Mouse (Mus musculus) CD4-positive, CD25-positive, alpha-beta regulatory T cell, adult 4 months (primary cell): ENCODE results near the gene Zfp385b. TPM values are rescaled to one million over a fixed set of nuclear protein-coding genes. Genes with fewer than 3 reads are reported as not detected.

Source experiments
- ATAC-seq: one replicate; pipeline ENCODE4 v1.8.0; 2017
- polyA plus RNA-seq, 2 experiments: library from polyadenylated mRNA; unstranded; fragments of 100-300 nt; shearing (Covaris generic); gene quantifications; one replicate each; pipeline ENCODE4 v1.2.1; 2017

The Zfp385b gene
- polyA plus RNA-seq, 2 experiments from 2014 or later: 0.28 TPM; not detected in 1

GRCm38 (mm10) chr2:77691174-77691573 lies 128.3 kb downstream of the Zfp385b start:
- ATAC-seq: no peak

GRCm38 (mm10) chr2:77690316-77690715 lies 129.1 kb downstream of the Zfp385b start:
- ATAC-seq: no peak

DNA sequence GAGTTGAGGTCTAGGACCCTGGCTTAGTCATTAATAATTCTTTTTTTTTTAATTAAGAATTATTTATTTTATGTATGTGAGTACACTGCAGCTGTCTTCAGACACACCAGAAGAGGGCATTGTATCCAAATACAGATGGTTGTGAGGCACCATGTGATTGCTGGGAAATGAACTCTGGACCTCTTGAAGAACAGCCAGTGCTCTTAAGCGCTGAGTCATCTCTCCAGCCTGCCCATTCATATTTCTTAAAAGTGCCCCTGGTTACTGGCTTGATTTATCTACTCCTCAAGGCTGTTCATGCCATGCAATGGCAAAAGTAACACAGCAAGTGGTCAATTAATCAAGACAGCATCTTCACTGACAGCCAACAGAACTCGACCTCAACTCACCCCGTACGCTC lies 130.8 kb downstream of the Zfp385b start:
- ATAC-seq: no peak

DNA sequence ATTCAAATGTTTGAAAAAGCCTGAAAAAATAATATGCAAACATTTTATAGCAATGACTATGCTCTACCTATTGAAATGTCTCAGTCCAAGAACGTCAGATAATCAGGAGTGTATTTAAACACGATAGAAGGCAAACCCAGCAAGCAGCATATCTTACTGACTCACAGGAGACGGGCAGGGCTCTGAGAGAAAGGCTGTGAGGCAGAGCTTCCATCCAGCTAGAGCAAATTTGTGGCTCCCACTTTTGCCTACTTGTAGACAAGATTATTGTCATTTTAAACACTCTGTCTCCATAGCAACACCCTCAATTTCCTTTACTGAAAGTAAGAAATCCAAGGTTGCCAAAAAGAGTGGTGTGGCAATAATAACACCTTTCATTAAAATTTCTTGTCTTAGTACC lies 135.4 kb downstream of the Zfp385b start:
- no peak for ATAC-seq

GRCm38 (mm10) chr2:77682205-77682604 lies 137.2 kb downstream of the Zfp385b start:
- ATAC-seq: no peak

DNA sequence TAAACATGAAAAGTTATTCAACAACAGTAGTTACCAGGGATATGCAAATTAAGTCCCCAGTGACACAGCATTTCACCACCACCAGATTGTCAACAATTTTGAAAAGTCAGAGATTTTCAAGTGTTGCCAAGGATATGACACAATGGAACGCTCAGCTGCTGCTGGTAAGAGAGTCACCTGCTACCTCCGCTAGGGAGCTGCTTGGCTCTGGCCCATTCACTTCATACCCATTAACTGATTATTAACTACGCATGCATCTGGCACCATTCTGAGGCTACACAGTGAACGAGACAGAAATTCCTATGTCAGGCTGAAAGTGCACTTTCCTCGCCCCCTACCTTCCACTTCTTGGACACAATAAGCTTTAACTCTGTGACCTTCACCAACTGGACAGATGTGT lies 137.7 kb downstream of the Zfp385b start:
- no peak for ATAC-seq

- no peak for ATAC-seq
Observed at GRCm38 (mm10) chr2:77673770-77674169, 145.7 kb downstream of the Zfp385b start.

- no peak for ATAC-seq
Observed at GRCm38 (mm10) chr2:77672215-77672905, 147.1 kb downstream of the Zfp385b start.

DNA sequence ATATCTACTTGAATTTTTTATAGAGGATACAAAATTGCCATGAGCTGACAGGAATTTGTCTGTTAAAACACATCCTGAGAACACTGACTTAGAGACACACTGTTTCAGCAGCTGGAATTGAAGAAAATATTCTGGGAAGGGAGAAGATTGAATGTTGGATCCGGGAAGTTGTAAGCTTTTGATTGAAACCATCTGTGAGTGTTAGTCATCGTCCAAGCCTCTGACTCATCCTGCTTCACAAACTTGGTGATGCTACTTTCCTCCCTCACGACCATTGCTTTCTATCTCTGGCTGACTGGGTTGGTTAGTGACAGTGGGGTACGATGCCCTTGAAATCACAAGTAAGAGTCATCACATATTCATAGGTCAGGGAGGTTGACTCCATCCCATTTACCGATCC lies 157.3 kb downstream of the Zfp385b start:
- no peak for ATAC-seq

- ATAC-seq: no peak
Observed at GRCm38 (mm10) chr2:77653686-77654085, 165.8 kb downstream of the Zfp385b start.

DNA sequence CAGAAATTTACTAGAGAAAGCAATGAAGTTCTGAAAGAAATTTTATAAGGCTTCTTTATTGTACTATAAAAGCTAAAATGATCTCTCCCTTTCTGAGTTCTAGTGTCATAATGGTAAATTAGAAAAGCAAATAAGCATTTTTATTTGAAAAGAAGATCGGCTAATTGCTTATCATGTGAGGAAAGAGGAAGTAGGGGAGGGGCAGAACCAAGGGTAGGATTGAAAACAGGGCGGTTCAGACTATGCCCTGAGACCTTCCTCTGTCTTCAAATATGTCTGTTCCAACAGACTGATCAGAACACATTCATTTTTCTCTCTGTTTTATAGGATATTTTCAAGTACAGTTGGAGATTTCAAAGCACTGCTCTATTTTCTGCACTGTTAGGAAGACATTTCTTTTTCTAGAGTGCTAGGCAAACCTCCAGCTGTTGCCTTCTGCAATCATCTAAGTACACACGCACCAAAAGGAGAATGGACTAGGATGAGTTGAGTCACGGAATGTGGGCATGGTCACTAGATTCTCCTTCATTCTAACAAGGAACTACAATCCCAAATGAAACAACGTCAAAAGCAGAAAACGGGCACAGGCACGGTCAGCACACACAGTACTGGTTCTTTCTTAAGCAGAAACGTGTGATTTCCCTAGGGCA lies 177.8 kb downstream of the Zfp385b start:
- no peak for ATAC-seq

GRCm38 (mm10) chr2:77639993-77640392 lies 179.4 kb downstream of the Zfp385b start:
- ATAC-seq: no peak

DNA sequence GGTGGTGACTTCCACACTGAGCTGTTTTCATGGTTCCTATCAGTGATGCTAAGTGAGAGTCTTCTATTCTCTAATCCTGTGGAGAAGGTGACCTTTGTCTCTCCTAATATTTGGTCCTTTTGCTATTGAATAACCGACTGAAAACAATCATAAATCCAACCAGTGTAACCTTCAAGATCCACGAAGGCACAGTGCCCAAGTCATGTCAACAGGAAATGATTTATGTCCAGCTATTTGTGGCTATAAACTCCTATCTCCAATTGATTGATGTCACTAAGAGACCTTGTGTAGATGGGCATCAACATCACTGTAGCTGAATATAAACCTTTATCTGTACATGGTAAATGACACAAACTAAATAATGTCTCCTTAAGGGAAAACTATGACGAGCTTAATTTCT lies 187.8 kb downstream of the Zfp385b start:
- ATAC-seq: no peak

DNA sequence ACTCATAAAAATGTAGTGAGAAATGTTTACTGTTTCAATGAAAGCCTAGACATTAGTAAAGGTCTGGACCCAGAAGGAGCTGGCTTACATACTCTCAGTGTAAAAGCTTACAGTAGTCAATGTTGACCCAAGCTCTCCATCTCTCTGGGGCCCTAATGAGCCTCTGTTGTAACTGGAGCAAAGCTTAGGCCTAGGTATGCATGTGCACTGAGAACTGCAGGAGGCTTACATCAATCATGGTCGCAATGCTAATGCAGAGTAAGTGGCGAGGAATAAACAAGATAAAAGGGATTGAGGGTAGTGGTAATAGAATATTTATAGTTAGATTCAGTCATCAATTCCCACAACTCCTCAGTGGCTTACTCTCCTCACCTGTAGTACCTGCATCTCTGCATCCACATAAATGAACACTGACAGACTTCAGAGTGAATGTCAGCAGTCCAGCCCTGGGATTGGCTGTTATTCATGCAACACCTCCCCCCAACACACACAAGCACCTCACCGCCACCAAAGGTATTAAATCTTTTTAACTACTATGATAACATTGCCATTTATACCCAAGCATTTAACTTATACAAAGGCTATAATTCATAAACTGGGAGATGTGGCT lies 191.7 kb downstream of the Zfp385b start:
- no peak for ATAC-seq

GRCm38 (mm10) chr2:77618686-77619085 lies 200.8 kb downstream of the Zfp385b start:
- ATAC-seq: no peak

DNA sequence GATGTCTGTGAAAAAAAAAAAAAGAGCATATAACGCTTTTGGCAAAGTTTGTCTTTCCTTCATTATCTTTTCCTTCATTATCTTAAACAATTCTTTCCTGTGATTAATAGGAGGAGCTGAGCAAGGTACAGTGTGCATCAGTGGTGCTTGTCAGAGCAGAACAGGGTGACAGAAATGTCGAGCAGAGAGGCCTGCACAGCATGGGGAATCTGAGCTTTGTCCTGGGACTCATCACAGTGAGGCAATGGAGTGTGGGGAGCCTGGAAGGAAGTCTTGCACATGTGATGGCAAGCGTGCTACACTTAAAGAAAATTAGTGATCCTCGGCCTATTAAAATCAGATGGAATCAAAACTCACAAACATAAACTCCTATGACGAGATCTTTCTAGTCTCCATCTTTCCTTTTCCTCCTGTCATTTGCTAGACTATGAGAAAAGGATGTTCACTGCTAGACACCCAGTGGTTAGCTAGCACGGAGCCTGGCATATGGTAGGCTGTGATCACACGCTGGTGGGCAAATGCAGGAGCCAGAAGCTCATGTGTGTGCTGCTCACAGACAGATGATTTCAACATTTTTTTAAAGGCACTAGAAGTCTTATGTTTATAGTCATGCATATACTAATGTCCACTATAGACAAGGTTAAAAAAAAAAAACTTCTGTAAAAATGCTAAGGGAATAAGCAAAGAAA lies 209.0 kb downstream of the Zfp385b start:
- ATAC-seq: no peak

GRCm38 (mm10) chr2:77609452-77609851 lies 210.0 kb downstream of the Zfp385b start:
- ATAC-seq: no peak

- ATAC-seq: no peak
Observed at GRCm38 (mm10) chr2:77608666-77609065, 210.8 kb downstream of the Zfp385b start.

GRCm38 (mm10) chr2:77593461-77593860 lies 226.0 kb downstream of the Zfp385b start:
- ATAC-seq: no peak

DNA sequence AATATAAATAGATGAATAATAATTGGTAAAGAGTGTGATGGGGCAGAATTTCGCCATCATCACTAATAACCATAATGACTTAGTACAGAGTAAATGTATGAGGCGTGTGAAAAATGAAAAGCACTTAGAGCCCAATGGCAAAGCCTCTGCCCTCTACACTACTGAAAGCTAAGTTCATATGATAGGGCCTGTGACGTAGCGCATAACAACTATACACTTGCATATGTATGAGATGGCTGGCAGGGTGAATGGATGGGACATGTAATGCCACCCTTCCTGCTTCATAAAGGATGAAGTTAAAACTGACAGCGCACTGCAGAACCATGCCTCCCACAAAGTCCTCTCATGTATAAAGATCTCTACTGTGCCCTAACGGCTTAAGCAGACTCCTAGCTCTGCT lies 226.9 kb downstream of the Zfp385b start:
- ATAC-seq: no peak

DNA sequence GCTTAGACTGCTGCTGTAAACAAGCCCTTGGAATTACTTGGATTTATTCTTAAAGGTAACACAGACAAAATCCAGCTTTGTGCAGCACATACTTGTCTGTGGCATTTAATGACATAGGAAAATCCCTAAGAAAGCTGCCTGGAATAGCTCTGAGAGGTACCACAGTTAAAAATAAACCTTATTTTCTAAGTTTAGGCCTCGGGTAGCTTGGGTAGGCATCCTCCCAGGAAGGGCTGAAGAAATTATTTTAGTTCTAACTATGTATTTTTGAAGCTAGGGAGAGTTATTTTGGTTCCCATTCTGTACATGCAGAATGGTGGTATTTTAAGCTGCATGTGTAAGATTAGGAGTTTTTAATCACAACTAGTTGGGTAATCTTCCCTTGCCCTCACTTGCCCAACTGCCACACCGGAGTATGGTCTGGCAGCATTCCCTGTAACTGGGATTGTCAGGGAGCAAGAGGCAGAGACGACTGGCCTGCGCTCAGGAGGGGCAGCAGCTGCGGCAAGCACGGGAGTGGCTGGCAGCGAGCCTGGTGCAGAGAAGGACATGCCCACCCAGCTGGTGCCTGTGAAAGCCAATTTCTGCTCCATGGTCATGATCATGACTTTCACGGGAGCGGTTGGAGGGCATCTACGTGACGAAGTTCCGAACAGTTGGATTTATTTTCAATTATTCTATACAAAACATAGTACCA lies 230.1 kb downstream of the Zfp385b start:
- no peak for ATAC-seq

DNA sequence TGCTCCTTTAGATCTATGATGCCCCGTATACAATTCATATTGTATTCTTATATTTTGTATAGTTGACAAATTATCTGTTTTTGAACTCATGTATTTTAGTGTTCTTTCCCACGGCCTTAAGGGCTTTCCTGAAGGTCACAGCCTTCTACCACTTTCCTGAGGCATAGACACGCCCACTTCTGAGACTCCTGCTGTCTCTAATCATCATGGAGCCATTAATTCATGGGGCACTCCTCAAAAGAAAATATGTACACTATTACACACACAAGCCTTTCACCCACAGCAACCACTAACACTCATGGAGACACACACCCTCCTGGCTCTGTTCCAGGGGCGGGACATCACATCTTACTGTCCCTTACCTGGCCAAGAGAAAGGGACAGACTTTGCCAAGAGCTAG lies 232.1 kb downstream of the Zfp385b start:
- no peak for ATAC-seq
